Mouse (Mus musculus) kidney, postnatal 10 days (tissue): ENCODE data around the gene 9930021J03Rik.
A peak's percentile ranks its signal among the peaks of the same experiment; 100 is the strongest.

Experiments
- DNase-seq: peaks from one replicate; pipeline ENCODE4 v3.0.0; 2021; ENCODE audit warnings: mixed read lengths

Gene 9930021J03Rik

GRCm38 (mm10) chr19:29805917-29806785 is at the start of gene 9930021J03Rik:
Gene 9930021J03Rik, minus strand, starts transcription at chr19:29805989.
- peak; percentile 99 for DNase-seq

DNA sequence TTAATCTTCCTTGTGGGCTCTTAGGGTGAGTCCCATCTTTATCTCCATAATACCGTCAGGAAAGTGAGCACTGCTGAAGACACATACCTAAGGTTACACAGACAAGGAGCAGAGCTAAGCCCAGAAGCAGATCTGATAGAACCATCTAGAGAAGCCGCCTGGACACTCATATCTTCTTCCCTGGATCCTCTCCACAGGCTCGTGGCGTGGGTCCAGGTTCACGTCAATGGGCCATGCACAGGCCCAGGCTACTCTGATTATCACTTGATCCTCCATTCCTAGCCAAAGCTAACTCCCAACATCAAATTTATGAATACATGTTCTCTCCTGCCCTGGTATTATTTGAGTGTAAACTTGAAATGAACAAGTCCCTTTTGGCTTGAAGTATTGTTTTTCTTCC is 47.9 kb upstream of the 9930021J03Rik start:
- no peak for DNase-seq

DNA sequence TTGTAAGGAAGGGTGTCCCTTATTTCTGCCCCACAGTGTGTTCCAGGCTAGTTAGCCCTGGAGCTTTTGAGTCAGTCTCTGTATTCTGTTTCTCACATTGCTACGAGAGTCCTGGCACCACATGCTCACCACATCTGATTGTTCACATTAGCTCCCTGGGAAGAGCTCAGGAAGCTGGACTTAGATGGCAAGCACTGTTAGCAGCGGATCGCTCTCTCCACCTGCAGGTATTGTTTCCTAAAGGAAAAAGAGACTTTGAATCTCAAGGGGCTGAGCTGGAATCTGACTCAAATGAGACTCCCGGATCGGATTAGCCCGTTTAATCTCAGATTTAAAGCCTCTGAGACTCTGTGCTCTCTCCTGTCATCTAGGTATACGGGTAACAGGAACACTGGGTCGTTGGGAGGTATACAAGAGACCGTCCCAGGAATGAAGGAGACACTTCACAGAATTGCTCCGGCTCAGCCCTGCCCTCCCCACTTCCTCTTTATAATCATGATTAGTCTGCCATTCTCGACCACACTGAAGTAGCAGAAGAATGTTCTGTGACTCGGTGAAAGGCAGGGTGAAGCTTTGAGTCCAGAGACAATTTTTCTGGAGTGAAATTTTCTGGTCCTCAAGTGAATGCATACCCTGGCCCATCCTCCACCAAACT is 45.4 kb upstream of the 9930021J03Rik start:
- DNase-seq, result no peak

- DNase-seq, result no peak
These were observed 44.2 kb upstream of the 9930021J03Rik start for GRCm38 (mm10) chr19:29849924-29850551.

DNA sequence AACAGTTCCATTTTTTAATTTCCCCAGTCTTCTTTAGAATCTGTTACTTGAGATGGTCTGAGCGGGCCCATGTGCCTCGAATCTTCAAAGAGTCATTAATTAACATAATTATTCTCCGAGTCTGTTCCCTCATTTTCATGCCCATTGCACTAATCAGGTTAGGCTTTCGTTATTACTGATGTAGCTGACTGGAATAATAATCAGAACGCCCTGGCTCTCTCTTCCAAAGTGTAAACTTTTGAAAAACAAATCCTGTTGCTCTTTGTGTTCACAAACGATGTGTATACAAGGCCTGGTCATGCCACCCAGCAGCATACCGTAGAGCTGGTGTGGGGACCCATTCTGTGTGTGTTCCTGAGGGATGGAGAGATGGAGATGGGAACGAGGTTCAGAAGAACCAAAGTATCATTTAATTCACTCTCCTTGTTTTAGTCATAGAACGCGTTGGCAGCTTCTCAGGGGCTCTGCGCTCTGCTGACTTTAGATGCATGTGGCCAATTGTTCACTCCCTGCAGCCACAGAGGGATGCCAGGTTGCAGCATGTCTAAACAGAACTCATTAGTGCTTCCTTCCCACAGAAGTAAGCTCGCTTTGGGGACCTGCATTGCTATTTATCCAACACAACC is 38.4 kb upstream of the 9930021J03Rik start:
- no peak for DNase-seq

- DNase-seq, result no peak
These were observed 37.8 kb upstream of the 9930021J03Rik start for GRCm38 (mm10) chr19:29843641-29844035.

DNA sequence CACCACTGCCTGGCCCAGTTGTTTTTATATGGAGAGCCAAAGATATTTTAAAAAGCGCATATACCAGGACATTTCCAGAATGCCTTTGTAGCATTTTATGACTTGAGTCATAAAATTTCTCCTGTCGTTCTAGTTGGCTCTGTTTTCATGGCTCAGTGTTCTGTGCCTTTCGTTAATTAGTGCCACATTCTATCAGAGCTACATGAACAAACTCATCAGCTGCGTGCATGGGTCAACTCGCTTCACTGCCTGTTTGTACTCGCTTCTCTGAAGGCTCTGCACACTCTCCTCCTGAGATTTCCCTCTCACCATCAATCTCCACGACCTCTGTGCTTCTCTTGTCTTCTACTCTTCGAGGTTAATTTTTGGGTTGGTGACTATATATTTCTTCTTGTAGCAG is 37.2 kb upstream of the 9930021J03Rik start:
- DNase-seq, result no peak

DNA sequence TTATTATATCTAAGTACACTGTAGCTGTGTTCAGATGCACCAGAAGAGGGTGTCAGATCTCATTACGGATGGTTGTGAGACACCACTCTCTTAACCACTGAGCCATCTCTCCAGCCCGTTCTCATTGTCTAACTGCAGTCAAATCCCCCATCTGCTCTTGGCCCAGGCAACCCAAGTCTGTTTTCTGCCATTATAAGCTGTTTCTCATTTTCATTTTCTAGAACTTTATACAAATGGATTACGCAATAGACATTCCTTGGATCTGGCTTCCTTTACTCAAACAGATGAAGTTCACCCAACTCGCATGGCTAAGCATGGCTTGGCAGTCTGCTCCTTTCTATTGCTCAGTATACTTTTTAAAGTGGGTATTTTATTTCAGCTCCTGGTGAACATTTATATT is 34.9 kb upstream of the 9930021J03Rik start:
- no peak for DNase-seq

GRCm38 (mm10) chr19:29838636-29839135 is 32.9 kb upstream of the 9930021J03Rik start:
- DNase-seq, result no peak

GRCm38 (mm10) chr19:29838171-29838570 is 32.4 kb upstream of the 9930021J03Rik start:
- no peak for DNase-seq

- no peak for DNase-seq
These were observed 29.7 kb upstream of the 9930021J03Rik start for GRCm38 (mm10) chr19:29835364-29836034.

- DNase-seq, result no peak
These were observed 25.1 kb upstream of the 9930021J03Rik start for GRCm38 (mm10) chr19:29830911-29831310.

- DNase-seq, result no peak
These were observed 22.8 kb upstream of the 9930021J03Rik start for GRCm38 (mm10) chr19:29828558-29828957.

DNA sequence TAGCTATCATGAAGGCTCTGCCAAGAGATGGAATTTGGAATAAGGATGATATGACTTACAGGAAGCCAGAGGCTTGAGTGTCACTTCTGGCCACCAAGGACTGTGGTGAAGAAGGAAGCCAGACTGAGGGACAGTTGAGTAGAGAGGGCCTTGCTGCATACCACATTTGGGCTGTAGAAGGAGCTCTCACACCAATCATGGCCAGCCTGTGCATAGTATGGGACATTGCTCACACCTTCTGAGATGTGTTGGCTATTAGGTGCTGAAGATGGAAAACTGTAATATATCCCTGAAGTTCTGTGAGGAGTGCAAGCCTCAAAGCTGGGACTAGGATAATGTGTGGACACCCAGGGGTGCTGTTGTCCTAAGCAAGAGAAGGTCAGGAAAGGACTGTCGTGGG is 20.9 kb upstream of the 9930021J03Rik start:
- peak; percentile 71 for DNase-seq

GRCm38 (mm10) chr19:29825003-29825402 is 19.2 kb upstream of the 9930021J03Rik start:
- no peak for DNase-seq

GRCm38 (mm10) chr19:29824034-29824700 is 18.4 kb upstream of the 9930021J03Rik start:
- peak; percentile 81 for DNase-seq

- no peak for DNase-seq
These were observed 17.7 kb upstream of the 9930021J03Rik start for GRCm38 (mm10) chr19:29823456-29824010.

DNA sequence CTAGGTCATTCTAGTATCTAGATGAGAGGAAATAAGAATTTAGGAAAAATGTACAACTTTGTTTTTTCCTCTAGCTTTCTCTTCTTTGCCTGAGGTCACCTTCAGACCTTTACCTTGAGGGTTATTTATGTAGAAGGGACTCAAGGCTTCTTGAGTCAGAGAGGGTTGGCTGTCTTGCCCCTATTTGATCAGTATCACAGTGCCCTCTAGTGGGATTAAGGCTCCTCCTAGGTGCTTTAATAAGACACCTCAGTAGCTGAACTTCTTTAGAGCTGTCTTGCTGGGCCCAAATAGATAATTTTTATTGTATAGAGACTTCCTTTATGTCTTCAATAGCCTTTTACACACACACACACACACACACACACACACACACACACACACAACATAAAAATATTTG is 15.2 kb upstream of the 9930021J03Rik start:
- DNase-seq, result peak; percentile 56

DNA sequence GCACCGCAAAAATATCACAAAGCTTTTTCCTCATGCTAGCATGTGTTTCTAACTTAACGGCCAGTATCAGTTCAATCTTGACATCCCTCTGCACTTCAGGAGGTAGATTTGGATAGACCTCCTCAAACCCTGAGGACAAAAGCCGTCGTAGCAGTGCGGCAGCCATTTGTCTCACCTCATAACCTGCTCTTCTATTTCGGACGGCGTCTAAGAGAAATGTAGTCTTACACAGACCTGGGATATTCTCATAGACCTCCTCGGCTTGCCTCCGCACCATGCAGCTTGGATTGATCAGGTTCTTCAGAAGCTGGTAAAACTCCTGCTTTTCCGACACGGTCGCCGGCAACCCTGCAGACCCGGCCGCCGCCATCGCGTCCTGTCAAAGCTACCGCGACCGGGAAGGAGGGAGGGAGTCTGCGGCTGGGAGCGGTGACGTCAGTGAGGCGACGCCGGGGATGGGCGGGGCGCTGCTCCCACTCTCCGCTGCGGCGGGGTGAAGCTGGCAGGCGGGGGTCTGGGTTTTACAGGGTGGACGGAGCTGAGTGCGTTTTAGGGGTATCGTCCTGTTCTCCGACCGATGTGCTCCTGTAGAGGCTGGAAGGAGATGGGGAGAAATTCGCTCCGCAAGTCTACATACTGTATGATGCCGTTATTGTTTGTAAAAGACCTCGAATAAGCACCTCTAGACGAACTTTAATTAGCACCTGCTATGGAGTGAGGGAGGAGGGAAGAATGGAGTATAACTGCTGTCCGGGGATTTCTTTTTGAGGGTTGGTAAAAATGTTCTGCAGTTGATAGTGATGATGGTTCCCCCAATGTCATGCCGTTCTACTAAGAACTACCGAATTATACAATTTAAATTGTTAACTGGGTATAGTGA is 7.0 kb upstream of the 9930021J03Rik start, which contains the start of gene Ranbp6:
Ranbp6 (minus strand) TSS at position 394 of the 880 bp plus-strand sequence.
- DNase-seq, result peak; percentile 96

- no peak for DNase-seq
These were observed 4.2 kb upstream of the 9930021J03Rik start for GRCm38 (mm10) chr19:29810022-29810421.
